Mouse (Mus musculus): ENCODE measurements at regions not wholly inside any gene's neighbourhood (a gene's known extent, or its start where the extent isn't known, plus 50 kb on each side); places are given as distances from the start of the nearest gene placed in this dataset.
"Not testable (repeated sequence)": the region's sequence is repeated elsewhere in the genome, so short reads cannot be mapped to it uniquely, and the experiment has no call there.

- not testable (repeated sequence) for TF ChIP-seq POLR2A, CTCF (IDR thresholded peaks at IDR 0.05; ENCODE audit: extremely low read depth, insufficient read depth, low read length)
Observed at GRCm38 (mm10) chr4:101363231-101363630, 55.8 kb upstream of the Ak4 start.

Measured in cortical plate, adult 2 months (tissue).